Comparison of ENCODE assay signal across 23 mouse cellular contexts in genomic region chr17:56851167-56851566, GRCm38 (mm10). TPM values are rescaled to one million over a fixed set of nuclear protein-coding genes. Genes with fewer than 3 reads are reported as not detected.
DNase-seq lines count a peak whose midpoint lies in the region; ATAC-seq and TF ChIP-seq lines count a peak whose summit lies in the region.
"Had no signal": no experiment of that assay in that cellular context is flagged by ENCODE, and none has a peak within 500 bp of the region (broad histone marks: within the 10 kb centered on the region; RNA-seq: fewer than 3 reads in every experiment).

No protein-coding gene starts in this region.

- no peak overlapping the region for H3K4me2 ChIP-seq in forebrain, embryonic 14.5 days (ENCODE audit: low read length)
- H3K4me2 ChIP-seq in forebrain, embryonic 11.5 days (ENCODE audit: low read depth, low read length, severe bottlenecking): no peak overlapping the region
- no peak overlapping the region for H3K4me2 ChIP-seq in forebrain, postnatal 0 days (ENCODE audit: low read depth)
- no peak overlapping the region for H3K4me2 ChIP-seq in forebrain, embryonic 15.5 days (replicated peaks)
- H3K4me2 ChIP-seq: embryonic facial prominence, embryonic 12.5 days; forebrain, embryonic 13.5 days had no signal

- no peaks in the 10 kb centered on the region for H3K4me1 ChIP-seq in forebrain, embryonic 14.5 days (ENCODE audit: control insufficient read depth, insufficient read depth, low read length)
- H3K4me1 ChIP-seq in forebrain, embryonic 11.5 days (replicated peaks; ENCODE audit: control insufficient read depth, insufficient read depth, low read length): no peaks in the 10 kb centered on the region
- no peaks in the 10 kb centered on the region for H3K4me1 ChIP-seq in forebrain, postnatal 0 days (ENCODE audit: insufficient read depth)
- H3K4me1 ChIP-seq in forebrain, embryonic 15.5 days: no peaks in the 10 kb centered on the region
- H3K4me1 ChIP-seq: embryonic facial prominence, embryonic 10.5 days; embryonic facial prominence, embryonic 12.5 days; forebrain, embryonic 13.5 days had no signal

- H3K9me3 ChIP-seq in forebrain, embryonic 14.5 days (replicated peaks; ENCODE audit: control insufficient read depth, low read length): no peaks in the 10 kb centered on the region
- H3K9me3 ChIP-seq in forebrain, embryonic 11.5 days (ENCODE audit: control insufficient read depth, low read length): no peaks in the 10 kb centered on the region
- no peaks in the 10 kb centered on the region for H3K9me3 ChIP-seq in forebrain, postnatal 0 days (ENCODE audit: low read length)
- H3K9me3 ChIP-seq in forebrain, embryonic 15.5 days: no peaks in the 10 kb centered on the region
- H3K9me3 ChIP-seq: embryonic facial prominence, embryonic 10.5 days; embryonic facial prominence, embryonic 12.5 days; forebrain, embryonic 13.5 days; G1E had no signal

- no peak overlapping the region for H3K9ac ChIP-seq in forebrain, embryonic 14.5 days (ENCODE audit: low read length)
- no peak overlapping the region for H3K9ac ChIP-seq in forebrain, embryonic 11.5 days (ENCODE audit: low read length)
- H3K9ac ChIP-seq in forebrain, postnatal 0 days: no peak overlapping the region
- H3K9ac ChIP-seq in forebrain, embryonic 15.5 days (replicated peaks): no peak overlapping the region
- H3K9ac ChIP-seq: embryonic facial prominence, embryonic 12.5 days; forebrain, embryonic 13.5 days had no signal

- H3K4me3 ChIP-seq in forebrain, embryonic 14.5 days (ENCODE audit: low read depth, low read length): no peak overlapping the region
- H3K4me3 ChIP-seq in forebrain, embryonic 11.5 days (ENCODE audit: low read depth, low read length): no peak overlapping the region
- H3K4me3 ChIP-seq in forebrain, postnatal 0 days (ENCODE audit: low read depth, low read length): no peak overlapping the region
- H3K4me3 ChIP-seq in forebrain, embryonic 15.5 days: no peak overlapping the region
- H3K4me3 ChIP-seq: embryonic facial prominence, embryonic 10.5 days; embryonic facial prominence, embryonic 12.5 days; forebrain, embryonic 13.5 days had no signal

- no peak overlapping the region for H3K27ac ChIP-seq in forebrain, embryonic 14.5 days (ENCODE audit: low read depth, low read length)
- H3K27ac ChIP-seq in forebrain, embryonic 11.5 days (ENCODE audit: low read depth, low read length): no peak overlapping the region
- H3K27ac ChIP-seq in forebrain, postnatal 0 days (ENCODE audit: low read depth, low read length): no peak overlapping the region
- H3K27ac ChIP-seq in forebrain, embryonic 15.5 days (replicated peaks): no peak overlapping the region
- H3K27ac ChIP-seq: embryonic facial prominence, embryonic 10.5 days; embryonic facial prominence, embryonic 12.5 days; forebrain, embryonic 13.5 days had no signal

- no peaks in the 10 kb centered on the region for H3K27me3 ChIP-seq in forebrain, embryonic 14.5 days (replicated peaks; ENCODE audit: control insufficient read depth, insufficient read depth, low read length)
- no peaks in the 10 kb centered on the region for H3K27me3 ChIP-seq in forebrain, embryonic 11.5 days (ENCODE audit: control insufficient read depth, insufficient read depth, low read length)
- no peaks in the 10 kb centered on the region for H3K27me3 ChIP-seq in forebrain, postnatal 0 days (ENCODE audit: insufficient read depth, low read length)
- no peaks in the 10 kb centered on the region for H3K27me3 ChIP-seq in forebrain, embryonic 15.5 days
- H3K27me3 ChIP-seq: embryonic facial prominence, embryonic 12.5 days; forebrain, embryonic 13.5 days had no signal

- DNase-seq in forebrain, embryonic 14.5 days (ENCODE audit: low spot score): peak; percentile 19
- DNase-seq in forebrain, embryonic 11.5 days (ENCODE audit: low spot score): no peak
- DNase-seq in forebrain, postnatal 0 days: no peak
- no peak for DNase-seq in adrenal gland, adult 2 months
- DNase-seq: adrenal gland, adult 8-10 months; adrenal gland, postnatal 14 days; adrenal gland, postnatal 36 days; B cell, adult 2 months; cerebellum, adult 11-12 months; cerebellum, adult 2 months; cerebellum, adult 9-10 months; cerebellum, postnatal 10 days; cerebellum, postnatal 25 days had no signal

- H3K36me3 ChIP-seq in forebrain, embryonic 14.5 days (ENCODE audit: control insufficient read depth, insufficient read depth, low read length): no peaks in the 10 kb centered on the region
- H3K36me3 ChIP-seq in forebrain, embryonic 11.5 days (ENCODE audit: control insufficient read depth, insufficient read depth, low read length): no peaks in the 10 kb centered on the region
- no peaks in the 10 kb centered on the region for H3K36me3 ChIP-seq in forebrain, postnatal 0 days (ENCODE audit: insufficient read depth)
- H3K36me3 ChIP-seq in forebrain, embryonic 15.5 days: no peaks in the 10 kb centered on the region
- H3K36me3 ChIP-seq: embryonic facial prominence, embryonic 10.5 days; embryonic facial prominence, embryonic 12.5 days; G1E had no signal

- no peak for TF ChIP-seq CTCF in forebrain, postnatal 0 days (IDR thresholded peaks at IDR 0.05; ENCODE audit: low read depth)

- 60% methylated on average over 3 of the region's 3 CpGs for WGBS in forebrain, embryonic 14.5 days
- 72% methylated on average over 3 of the region's 3 CpGs for WGBS in forebrain, embryonic 11.5 days
- WGBS in forebrain, postnatal 0 days: 62% methylated on average over 3 of the region's 3 CpGs
- WGBS in forebrain, embryonic 15.5 days: 53% methylated on average over 3 of the region's 3 CpGs

- ATAC-seq in forebrain, embryonic 14.5 days: no peak
- ATAC-seq in forebrain, embryonic 11.5 days (replicated peaks; ENCODE audit: low FRiP score): no peak
- ATAC-seq in forebrain, postnatal 0 days: peak; percentile 65; the same call in 1 of the 2 replicates
- ATAC-seq in forebrain, embryonic 15.5 days (replicated peaks): no peak
- ATAC-seq: CD4-positive, CD25-positive, alpha-beta regulatory T cell, adult 4 months; forebrain, embryonic 13.5 days had no signal

RNA-seq across cellular contexts. Expression of gene Rfx2, which starts 20.4 kb away (rescaled TPM):
- 2.2 and 3.2 TPM in 2 replicates for polyA plus RNA-seq in forebrain, embryonic 14.5 days (2014; fragmentation: Nextera tagmentation; extraction: Ambion mirVana)
- 10.9 and 11.1 TPM in 2 replicates for polyA plus RNA-seq in forebrain, embryonic 11.5 days (2014; fragmentation: Nextera tagmentation; extraction: Ambion mirVana)
- 2.4 and 3.6 TPM in 2 replicates for total RNA-seq in forebrain, postnatal 0 days (2014; rRNA removed)
- 2.2 and 3.4 TPM in 2 replicates for polyA plus RNA-seq in forebrain, postnatal 0 days (2015; fragmentation: Nextera tagmentation; extraction: Ambion mirVana)
- polyA plus RNA-seq in forebrain, embryonic 15.5 days (2015; fragmentation: Nextera tagmentation; extraction: Ambion mirVana): 4.4 and 4.5 TPM in 2 replicates
- total RNA-seq in adrenal gland, adult 2 months (2021): 1 to 10 TPM; 5.7 to 7.8 TPM
- polyA plus RNA-seq in adrenal gland, adult 2 months (2012; rRNA removed): 12.3 and 13.4 TPM in 2 replicates

RNA-seq across cellular contexts. Expression of gene Acsbg2, which starts 23.1 kb away (rescaled TPM):
- polyA plus RNA-seq in forebrain, embryonic 14.5 days (2014; fragmentation: Nextera tagmentation; extraction: Ambion mirVana): not detected in 2 replicates
- not detected in 2 replicates for polyA plus RNA-seq in forebrain, embryonic 11.5 days (2014; fragmentation: Nextera tagmentation; extraction: Ambion mirVana)
- total RNA-seq in forebrain, postnatal 0 days (2014; rRNA removed): not detected in 2 replicates
- not detected in 2 replicates for polyA plus RNA-seq in forebrain, postnatal 0 days (2015; fragmentation: Nextera tagmentation; extraction: Ambion mirVana)
- not detected in 2 replicates for polyA plus RNA-seq in forebrain, embryonic 15.5 days (2015; fragmentation: Nextera tagmentation; extraction: Ambion mirVana)
- under 1 TPM; 0.20 to 0.59 TPM for total RNA-seq in adrenal gland, adult 2 months (2021)
- 0.09 and 0.11 TPM in 2 replicates for polyA plus RNA-seq in adrenal gland, adult 2 months (2012; rRNA removed)
- total RNA-seq: CH12.LX; gastrocnemius, adult 18-20 months had no signal
- polyA plus RNA-seq: cortical plate, adult 2 months; embryonic facial prominence, embryonic 10.5 days; embryonic facial prominence, embryonic 12.5 days; embryonic facial prominence, embryonic 14.5 days; forebrain, embryonic 13.5 days; G1E had no signal

RNA-seq across cellular contexts. Expression of gene 1700061G19Rik, which starts 24.1 kb away (rescaled TPM):
- polyA plus RNA-seq in forebrain, embryonic 14.5 days (2014; fragmentation: Nextera tagmentation; extraction: Ambion mirVana): 0.08 and 0.19 TPM in 2 replicates
- 0.53 and 0.57 TPM in 2 replicates for polyA plus RNA-seq in forebrain, embryonic 11.5 days (2014; fragmentation: Nextera tagmentation; extraction: Ambion mirVana)
- 0.14 TPM in 1 of 2 replicates, not detected in the other for total RNA-seq in forebrain, postnatal 0 days (2014; rRNA removed)
- polyA plus RNA-seq in forebrain, postnatal 0 days (2015; fragmentation: Nextera tagmentation; extraction: Ambion mirVana): 0.15 and 0.48 TPM in 2 replicates
- polyA plus RNA-seq in forebrain, embryonic 15.5 days (2015; fragmentation: Nextera tagmentation; extraction: Ambion mirVana): 0.43 and 0.50 TPM in 2 replicates
- 1 to 10 TPM; 2.7 to 5.1 TPM for total RNA-seq in adrenal gland, adult 2 months (2021)
- 0.07 and 0.13 TPM in 2 replicates for polyA plus RNA-seq in adrenal gland, adult 2 months (2012; rRNA removed)
- total RNA-seq: gastrocnemius, adult 18-20 months had no signal
- polyA plus RNA-seq: cerebellum, adult 2 months; G1E had no signal
